Mouse (Mus musculus): Measurements from ENCODE around the gene Zfyve1.

DNA sequence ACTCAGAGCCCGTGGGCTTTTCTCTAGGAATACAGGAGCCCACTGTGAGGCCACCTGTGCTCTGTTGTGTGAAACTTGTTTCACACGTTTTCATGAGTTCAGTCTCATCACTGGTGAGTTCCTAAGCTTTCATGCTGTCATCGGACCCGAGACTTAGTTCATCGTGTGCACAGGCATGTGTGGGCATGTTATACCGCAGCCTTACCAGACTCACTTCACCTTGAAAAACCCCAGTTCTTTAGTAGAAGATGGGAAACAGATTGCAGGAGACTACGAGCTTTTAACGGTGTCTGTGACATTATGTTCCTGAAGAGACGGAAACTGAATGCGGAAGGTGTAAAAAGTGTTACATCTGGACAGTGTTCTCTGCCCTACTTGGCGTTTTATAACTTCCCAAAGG is 61.6 kb downstream of the Zfyve1 start:
- TF ChIP-seq CTCF (IDR thresholded peaks at IDR 0.05; ENCODE audit: borderline replicate concordance, insufficient read depth, low read depth, low read length): no peak
- TF ChIP-seq POLR2A (IDR thresholded peaks at IDR 0.05; ENCODE audit: borderline replicate concordance, insufficient read depth, low read length): no peak
